Mouse (Mus musculus) spleen, adult 2 months (tissue): ENCODE results near the gene Sbno2. TPM values are rescaled to one million over a fixed set of nuclear protein-coding genes. Genes with fewer than 3 reads are reported as not detected.

Source experiments
- DNase-seq, 2 experiments: peaks; one replicate each; pipeline versions ENCODE4 v3.0.0 to v3.0.0-alpha.2; 2012 to 2021; ENCODE audit warnings: low spot score in 2 of 2, low read depth in 1 of 2
- H3K27ac ChIP-seq: fragments of 200-500 bp; 2 replicates; pipeline ENCODE4 v1.5.1; 2012; ENCODE audit warnings: low read length, inconsistent platforms; ENCODE audit not compliant: insufficient read depth
- H3K27me3 ChIP-seq: fragments of 200-500 bp; 2 replicates; pipeline ENCODE4 v1.6.1; 2012; ENCODE audit warnings: mild to moderate bottlenecking, moderate library complexity, low read length, inconsistent platforms; ENCODE audit not compliant: control insufficient read depth, insufficient read depth
- H3K36me3 ChIP-seq: fragments of 200-500 bp; 2 replicates; pipeline ENCODE4 v1.6.1; 2012; ENCODE audit warnings: mild to moderate bottlenecking, low read length, inconsistent platforms; ENCODE audit not compliant: control insufficient read depth, insufficient read depth
- H3K4me1 ChIP-seq: fragments of 200-500 bp; 2 replicates; pipeline ENCODE4 v1.6.1; 2011; ENCODE audit warnings: inconsistent platforms; ENCODE audit not compliant: control insufficient read depth, insufficient read depth, insufficient read length
- H3K4me3 ChIP-seq: fragments of 200-500 bp; 2 replicates; pipeline ENCODE4 v1.5.1; 2011; ENCODE audit warnings: mild to moderate bottlenecking, inconsistent platforms; ENCODE audit not compliant: insufficient read depth, insufficient read length; ENCODE audit errors: extremely low read depth
- CTCF ChIP-seq: fragments of 200-500 bp; IDR thresholded peaks from 2 replicates; pipeline ENCODE4 v1.5.1; 2011; ENCODE audit warnings: mild to moderate bottlenecking, inconsistent platforms; ENCODE audit not compliant: insufficient read depth, insufficient read length, insufficient replicate concordance; ENCODE audit errors: extremely low read depth
- POLR2A ChIP-seq: fragments of 200-500 bp; IDR thresholded peaks from 2 replicates; pipeline ENCODE4 v1.6.1; 2011; ENCODE audit warnings: low read depth, low read length, inconsistent platforms
- WGBS: fragments of 180-500 bp; shearing (Covaris S2); methylation state at CpG from one replicate; pipeline ENCODE4 v1.1.7; 2018; 5-methylcytosine and 5-hydroxymethylcytosine counted together
- polyA plus RNA-seq: library from polyadenylated mRNA; depleted of rRNA; stranded (reverse); fragments of >200 nt; gene quantifications from 2 replicates; pipeline ENCODE4 v1.2.3, GENCODE M21; 2012

Gene Sbno2
- polyA plus RNA-seq, 1 experiment = 95.0 TPM

GRCm38 (mm10) chr10:80115944-80116335, 10.6 kb upstream of the Sbno2 start:
- H3K4me3 ChIP-seq = peak overlapping the region; percentile 92
- TF ChIP-seq CTCF (no peak), POLR2A (no peak)
- no peaks in the 10 kb centered on the region for H3K27me3 ChIP-seq
- H3K27ac ChIP-seq = peak overlapping the region; percentile 85
- H3K36me3 ChIP-seq = peaks cover 3% of the 10 kb centered on the region
- no peak for DNase-seq
- H3K4me1 ChIP-seq = peaks cover 14% of the 10 kb centered on the region
- under 1% methylated on average over 63 of the region's 63 CpGs for WGBS

GRCm38 (mm10) chr10:80115290-80115943, 10.0 kb upstream of the Sbno2 start, which contains the start of gene Stk11:
Gene Stk11 (plus strand): TSS chr10:80115803.
- no peaks in the 10 kb centered on the region for H3K27me3 ChIP-seq
- H3K4me1 ChIP-seq = peaks cover 14% of the 10 kb centered on the region
- 1% methylated on average over 68 of the region's 70 CpGs for WGBS
- TF ChIP-seq POLR2A (peak; percentile 85), CTCF (no peak)
- peak; percentile 100 for DNase-seq
- peaks cover 3% of the 10 kb centered on the region for H3K36me3 ChIP-seq
- H3K27ac ChIP-seq = peak within 1 kb of the TSS; percentile 95
- peak within 1 kb of the TSS; percentile 92 for H3K4me3 ChIP-seq

- H3K27me3 ChIP-seq = no peaks in the 10 kb centered on the region
- TF ChIP-seq POLR2A (no peak), CTCF (peak; percentile 88; the same call in 1 of the 2 replicates)
- H3K27ac ChIP-seq = peak overlapping the region; percentile 95
- H3K4me3 ChIP-seq = peak overlapping the region; percentile 72
- WGBS = 3% methylated on average over 27 of the region's 27 CpGs
- DNase-seq = peak; percentile 73 to 90
- peaks cover 14% of the 10 kb centered on the region for H3K4me1 ChIP-seq
- peaks cover 3% of the 10 kb centered on the region for H3K36me3 ChIP-seq
Measured at GRCm38 (mm10) chr10:80114341-80115284, 9.2 kb upstream of the Sbno2 start.

GRCm38 (mm10) chr10:80107678-80108077, 2.3 kb upstream of the Sbno2 start:
- TF ChIP-seq CTCF (no peak), POLR2A (no peak)
- Histone ChIP-seq H3K27me3 (no peaks in the 10 kb centered on the region), H3K36me3 (no peaks in the 10 kb centered on the region), H3K27ac (no peak overlapping the region), H3K4me1 (peaks cover 13% of the 10 kb centered on the region; the same call in 1 of the 2 replicates), H3K4me3 (no peak overlapping the region)
- WGBS = 91% methylated on average over 6 of the region's 6 CpGs
- DNase-seq = no peak

GRCm38 (mm10) chr10:80105926-80106325, 555 bp upstream of the Sbno2 start:
- 63% methylated on average over 5 of the region's 5 CpGs for WGBS
- Histone ChIP-seq H3K27me3 (no peaks in the 10 kb centered on the region), H3K36me3 (no peaks in the 10 kb centered on the region), H3K27ac (peak overlapping the region; percentile 27), H3K4me1 (peaks cover 22% of the 10 kb centered on the region; the same call in 1 of the 2 replicates), H3K4me3 (no peak overlapping the region)
- DNase-seq = no peak
- no peak for TF ChIP-seq POLR2A
- TF ChIP-seq CTCF = no peak

GRCm38 (mm10) chr10:80104181-80104580, 1.2 kb downstream of the Sbno2 start:
- H3K27me3 ChIP-seq = no peaks in the 10 kb centered on the region
- H3K4me3 ChIP-seq = no peak overlapping the region
- H3K4me1 ChIP-seq = peaks cover 29% of the 10 kb centered on the region; the same call in 1 of the 2 replicates
- 79% methylated on average over 3 of the region's 3 CpGs for WGBS
- no peaks in the 10 kb centered on the region for H3K36me3 ChIP-seq
- peak overlapping the region; percentile 39; the same call in 1 of the 2 replicates for H3K27ac ChIP-seq
- TF ChIP-seq CTCF (no peak), POLR2A (no peak)
- DNase-seq = no peak
